Mouse (Mus musculus): ENCODE data around the gene Drg1. TPM values are rescaled to one million over a fixed set of nuclear protein-coding genes. Genes with fewer than 3 reads are reported as not detected.
"Not testable (repeated sequence)": the region's sequence is repeated elsewhere in the genome, so short reads cannot be mapped to it uniquely, and the experiment has no call there.

The Drg1 gene
- polyA plus RNA-seq, 1 experiment from 2014 or later, result 177 TPM

- H3K27me3 ChIP-seq (replicated peaks; ENCODE audit: control insufficient read depth, insufficient read depth, low read length); H3K4me2 ChIP-seq (ENCODE audit: low read depth, low read length); H3K36me3 ChIP-seq (ENCODE audit: control insufficient read depth, insufficient read depth, low read length); H3K27ac ChIP-seq (replicated peaks; ENCODE audit: low read depth, low read length); H3K9ac ChIP-seq (ENCODE audit: low read depth, low read length); DNase-seq (ENCODE audit: low spot score); H3K4me1 ChIP-seq (ENCODE audit: control insufficient read depth, insufficient read depth, low read length); ATAC-seq (ENCODE audit: low read depth); H3K4me3 ChIP-seq (ENCODE audit: low read depth, low read length): not testable (repeated sequence)
- WGBS, result 68% methylated on average over 3 of the region's 3 CpGs
- peaks cover 15% of the 10 kb centered on the region for H3K9me3 ChIP-seq (ENCODE audit: control insufficient read depth, low read length)
Observed at GRCm38 (mm10) chr11:3163661-3164060, 102.6 kb downstream of the Drg1 start.

- H3K36me3 ChIP-seq (ENCODE audit: control insufficient read depth, insufficient read depth, low read length); H3K27ac ChIP-seq (replicated peaks; ENCODE audit: low read depth, low read length); ATAC-seq (ENCODE audit: low read depth); H3K9ac ChIP-seq (ENCODE audit: low read depth, low read length); H3K27me3 ChIP-seq (replicated peaks; ENCODE audit: control insufficient read depth, insufficient read depth, low read length); H3K4me3 ChIP-seq (ENCODE audit: low read depth, low read length); H3K4me1 ChIP-seq (ENCODE audit: control insufficient read depth, insufficient read depth, low read length); H3K4me2 ChIP-seq (ENCODE audit: low read depth, low read length): not testable (repeated sequence)
- peaks cover 15% of the 10 kb centered on the region for H3K9me3 ChIP-seq (ENCODE audit: control insufficient read depth, low read length)
- peak; percentile 22 for DNase-seq (ENCODE audit: low spot score)
- WGBS, result 84% methylated on average over 2 of the region's 2 CpGs
Observed at GRCm38 (mm10) chr11:3163122-3163521, 103.1 kb downstream of the Drg1 start.

GRCm38 (mm10) chr11:3162236-3162897 is 103.8 kb downstream of the Drg1 start:
- peak; percentile 34 for ATAC-seq (ENCODE audit: low read depth)
- H3K4me3 ChIP-seq (ENCODE audit: low read depth, low read length); H3K27ac ChIP-seq (replicated peaks; ENCODE audit: low read depth, low read length); H3K27me3 ChIP-seq (replicated peaks; ENCODE audit: control insufficient read depth, insufficient read depth, low read length); H3K4me1 ChIP-seq (ENCODE audit: control insufficient read depth, insufficient read depth, low read length); H3K9me3 ChIP-seq (ENCODE audit: control insufficient read depth, low read length); H3K9ac ChIP-seq (ENCODE audit: low read depth, low read length); H3K4me2 ChIP-seq (ENCODE audit: low read depth, low read length); H3K36me3 ChIP-seq (ENCODE audit: control insufficient read depth, insufficient read depth, low read length): not testable (repeated sequence)
- DNase-seq (ENCODE audit: low spot score), result peak; percentile 20
- 56% methylated on average over 5 of the region's 5 CpGs for WGBS

GRCm38 (mm10) chr11:3161370-3161769 is 104.8 kb downstream of the Drg1 start:
- H3K36me3 ChIP-seq (ENCODE audit: control insufficient read depth, insufficient read depth, low read length); H3K9ac ChIP-seq (ENCODE audit: low read depth, low read length); H3K9me3 ChIP-seq (ENCODE audit: control insufficient read depth, low read length); H3K4me3 ChIP-seq (ENCODE audit: low read depth, low read length); H3K4me1 ChIP-seq (ENCODE audit: control insufficient read depth, insufficient read depth, low read length); H3K27ac ChIP-seq (replicated peaks; ENCODE audit: low read depth, low read length); H3K4me2 ChIP-seq (ENCODE audit: low read depth, low read length); H3K27me3 ChIP-seq (replicated peaks; ENCODE audit: control insufficient read depth, insufficient read depth, low read length); DNase-seq (ENCODE audit: low spot score); ATAC-seq (ENCODE audit: low read depth): not testable (repeated sequence)
- 46% methylated on average over 1 of the region's 2 CpGs for WGBS

GRCm38 (mm10) chr11:3158800-3159199 is 107.4 kb downstream of the Drg1 start:
- not testable (repeated sequence) for H3K4me1 ChIP-seq (ENCODE audit: control insufficient read depth, insufficient read depth, low read length); H3K36me3 ChIP-seq (ENCODE audit: control insufficient read depth, insufficient read depth, low read length); H3K27me3 ChIP-seq (replicated peaks; ENCODE audit: control insufficient read depth, insufficient read depth, low read length); H3K27ac ChIP-seq (replicated peaks; ENCODE audit: low read depth, low read length); H3K9me3 ChIP-seq (ENCODE audit: control insufficient read depth, low read length); ATAC-seq (ENCODE audit: low read depth); H3K4me3 ChIP-seq (ENCODE audit: low read depth, low read length); DNase-seq (ENCODE audit: low spot score); H3K4me2 ChIP-seq (ENCODE audit: low read depth, low read length); H3K9ac ChIP-seq (ENCODE audit: low read depth, low read length)
- whole genome bisulfite sequencing, result 83% methylated on average over 4 of the region's 4 CpGs

- not testable (repeated sequence) for ATAC-seq (ENCODE audit: low read depth); DNase-seq (ENCODE audit: low spot score)
- WGBS, result 90% methylated on average over 6 of the region's 6 CpGs
Observed at GRCm38 (mm10) chr11:3157996-3158395, 108.2 kb downstream of the Drg1 start.

GRCm38 (mm10) chr11:3156991-3157390 is 109.2 kb downstream of the Drg1 start:
- ATAC-seq (ENCODE audit: low read depth); DNase-seq (ENCODE audit: low spot score); H3K27ac ChIP-seq (replicated peaks; ENCODE audit: low read depth, low read length); H3K4me3 ChIP-seq (ENCODE audit: low read depth, low read length); H3K4me2 ChIP-seq (ENCODE audit: low read depth, low read length); H3K9ac ChIP-seq (ENCODE audit: low read depth, low read length); H3K27me3 ChIP-seq (replicated peaks; ENCODE audit: control insufficient read depth, insufficient read depth, low read length); H3K4me1 ChIP-seq (ENCODE audit: control insufficient read depth, insufficient read depth, low read length); H3K36me3 ChIP-seq (ENCODE audit: control insufficient read depth, insufficient read depth, low read length); H3K9me3 ChIP-seq (ENCODE audit: control insufficient read depth, low read length): not testable (repeated sequence)
- 81% methylated on average over 2 of the region's 3 CpGs for WGBS

More at GRCm38 (mm10) chr11:3157996-3158395, 108.2 kb downstream of the Drg1 start:
- H3K4me3 ChIP-seq (ENCODE audit: low read depth, low read length); H3K4me1 ChIP-seq (ENCODE audit: control insufficient read depth, insufficient read depth, low read length); H3K9ac ChIP-seq (ENCODE audit: low read depth, low read length); H3K36me3 ChIP-seq (ENCODE audit: control insufficient read depth, insufficient read depth, low read length); H3K4me2 ChIP-seq (ENCODE audit: low read depth, low read length); H3K27me3 ChIP-seq (replicated peaks; ENCODE audit: control insufficient read depth, insufficient read depth, low read length); H3K27ac ChIP-seq (replicated peaks; ENCODE audit: low read depth, low read length): not testable (repeated sequence)
- H3K9me3 ChIP-seq (ENCODE audit: control insufficient read depth, low read length), result peaks cover 11% of the 10 kb centered on the region

- not testable (repeated sequence) for H3K27me3 ChIP-seq (replicated peaks; ENCODE audit: control insufficient read depth, insufficient read depth, low read length); H3K4me2 ChIP-seq (ENCODE audit: low read depth, low read length); H3K36me3 ChIP-seq (ENCODE audit: control insufficient read depth, insufficient read depth, low read length); H3K27ac ChIP-seq (replicated peaks; ENCODE audit: low read depth, low read length); H3K4me1 ChIP-seq (ENCODE audit: control insufficient read depth, insufficient read depth, low read length); H3K4me3 ChIP-seq (ENCODE audit: low read depth, low read length); H3K9ac ChIP-seq (ENCODE audit: low read depth, low read length)
- H3K9me3 ChIP-seq (ENCODE audit: control insufficient read depth, low read length), result peaks cover 13% of the 10 kb centered on the region
- WGBS, result 72% methylated on average over 1 of the region's 1 CpGs
- DNase-seq (ENCODE audit: low spot score) (peak; percentile 27), ATAC-seq (ENCODE audit: low read depth) (peak; percentile 45)
Observed at GRCm38 (mm10) chr11:3153666-3154397, 112.4 kb downstream of the Drg1 start.

- not testable (repeated sequence) for H3K27me3 ChIP-seq (replicated peaks; ENCODE audit: control insufficient read depth, insufficient read depth, low read length); H3K36me3 ChIP-seq (ENCODE audit: control insufficient read depth, insufficient read depth, low read length); H3K4me2 ChIP-seq (ENCODE audit: low read depth, low read length); H3K4me3 ChIP-seq (ENCODE audit: low read depth, low read length); DNase-seq (ENCODE audit: low spot score); H3K4me1 ChIP-seq (ENCODE audit: control insufficient read depth, insufficient read depth, low read length); H3K27ac ChIP-seq (replicated peaks; ENCODE audit: low read depth, low read length); H3K9ac ChIP-seq (ENCODE audit: low read depth, low read length); ATAC-seq (ENCODE audit: low read depth)
- H3K9me3 ChIP-seq (ENCODE audit: control insufficient read depth, low read length), result peaks cover 13% of the 10 kb centered on the region
- 88% methylated on average over 3 of the region's 4 CpGs for WGBS
Observed at GRCm38 (mm10) chr11:3151358-3151757, 114.9 kb downstream of the Drg1 start.

Measured in embryonic facial prominence, embryonic 14.5 days (tissue).